In genomic region chr2:51236852-51237251, GRCm38 (mm10) we compare ENCODE assay signal across 22 mouse cellular contexts.
A peak's percentile ranks its signal among the peaks of the same experiment; 100 is the strongest.
DNase-seq lines count a peak whose midpoint lies in the region; ATAC-seq lines count a peak whose summit lies in the region.
"Had no signal": no experiment of that assay in that cellular context is flagged by ENCODE, and none has a peak within 500 bp of the region (broad histone marks: within the 10 kb centered on the region; RNA-seq: fewer than 3 reads in every experiment).

No protein-coding gene starts in this region.

- H3K4me2 ChIP-seq in lung, embryonic 16.5 days (ENCODE audit: low read depth, low read length) = no peak overlapping the region
- no peak overlapping the region for H3K4me2 ChIP-seq in intestine, embryonic 16.5 days (ENCODE audit: low read depth, low read length)
- H3K4me2 ChIP-seq: embryonic facial prominence, embryonic 12.5 days; forebrain, embryonic 12.5 days; heart, embryonic 11.5 days; heart, embryonic 15.5 days; hindbrain, embryonic 14.5 days had no signal

- peak; percentile 70 for DNase-seq in heart, adult 11 months
- no peak for DNase-seq in heart, postnatal 25 days (ENCODE audit: low spot score)
- no peak for DNase-seq in lung, postnatal 10 days
- DNase-seq in left cerebral cortex, adult 9 months (ENCODE audit: low spot score in 2 of 2) = no peak
- DNase-seq in embryo, embryonic 11 days = no peak
- DNase-seq: adrenal gland, adult 8-10 months; B cell, adult 2 months; cerebellum, adult 11 months; cerebellum, adult 8-10 months; cerebellum, postnatal 14 days had no signal

- no peaks in the 10 kb centered on the region for H3K36me3 ChIP-seq in lung, embryonic 16.5 days (ENCODE audit: control insufficient read depth, insufficient read depth, low read length)
- no peaks in the 10 kb centered on the region for H3K36me3 ChIP-seq in intestine, embryonic 16.5 days (ENCODE audit: control insufficient read depth, insufficient read depth, low read length)
- H3K36me3 ChIP-seq: embryonic facial prominence, embryonic 12.5 days; forebrain, embryonic 12.5 days; G1E; heart, embryonic 15.5 days; hindbrain, embryonic 10.5 days had no signal

- peak overlapping the region; percentile 82 for H3K27ac ChIP-seq in lung, embryonic 16.5 days (ENCODE audit: low read length)
- no peak overlapping the region for H3K27ac ChIP-seq in intestine, embryonic 16.5 days (ENCODE audit: low read length)
- H3K27ac ChIP-seq: forebrain, embryonic 12.5 days; heart, adult 2 months; heart, embryonic 15.5 days; hindbrain, embryonic 10.5 days; hindbrain, embryonic 14.5 days had no signal

- H3K4me3 ChIP-seq in lung, embryonic 16.5 days (ENCODE audit: low read length) = no peak overlapping the region
- no peak overlapping the region for H3K4me3 ChIP-seq in intestine, embryonic 16.5 days (ENCODE audit: low read length)
- H3K4me3 ChIP-seq: embryonic facial prominence, embryonic 12.5 days; forebrain, embryonic 12.5 days; heart, adult 2 months; heart, embryonic 15.5 days; hindbrain, embryonic 10.5 days had no signal

- H3K9ac ChIP-seq in lung, embryonic 16.5 days (ENCODE audit: low read length) = no peak overlapping the region
- no peak overlapping the region for H3K9ac ChIP-seq in intestine, embryonic 16.5 days (ENCODE audit: low read depth, low read length)
- H3K9ac ChIP-seq: embryonic facial prominence, embryonic 12.5 days; forebrain, embryonic 12.5 days; heart, embryonic 15.5 days; hindbrain, embryonic 14.5 days had no signal

- no peaks in the 10 kb centered on the region for H3K9me3 ChIP-seq in lung, embryonic 16.5 days (ENCODE audit: control insufficient read depth, low read length)
- H3K9me3 ChIP-seq in intestine, embryonic 16.5 days (ENCODE audit: control insufficient read depth, low read length) = no peaks in the 10 kb centered on the region
- H3K9me3 ChIP-seq: embryonic facial prominence, embryonic 12.5 days; forebrain, embryonic 12.5 days; heart, embryonic 15.5 days; hindbrain, embryonic 10.5 days had no signal

- H3K27me3 ChIP-seq in lung, embryonic 16.5 days (ENCODE audit: control insufficient read depth, insufficient read depth, low read depth, low read length) = no peaks in the 10 kb centered on the region
- no peaks in the 10 kb centered on the region for H3K27me3 ChIP-seq in intestine, embryonic 16.5 days (replicated peaks; ENCODE audit: control insufficient read depth, insufficient read depth, low read length)
- H3K27me3 ChIP-seq: embryonic facial prominence, embryonic 12.5 days; forebrain, embryonic 12.5 days; heart, embryonic 15.5 days had no signal

- 20% methylated on average over 3 of the region's 3 CpGs for WGBS in lung, embryonic 16.5 days
- 50% methylated on average over 3 of the region's 3 CpGs for WGBS in intestine, embryonic 16.5 days

- peaks cover 5% of the 10 kb centered on the region for H3K4me1 ChIP-seq in lung, embryonic 16.5 days (replicated peaks; ENCODE audit: control insufficient read depth, insufficient read depth, low read length)
- peaks cover 15% of the 10 kb centered on the region for H3K4me1 ChIP-seq in intestine, embryonic 16.5 days (ENCODE audit: control insufficient read depth, insufficient read depth, low read length)

- intact Hi-C loops in heart, postnatal 25 days (cut with DNase I) = no loop called here

- no peak for ATAC-seq in lung, embryonic 16.5 days (ENCODE audit: low read depth)
- peak; percentile 55; the same call in 1 of the 2 replicates for ATAC-seq in intestine, embryonic 16.5 days
- ATAC-seq: CD4-positive, CD25-positive, alpha-beta regulatory T cell, adult 4 months; forebrain, embryonic 16.5 days had no signal
